Mouse (Mus musculus) lung, postnatal 4 days (tissue): ENCODE results near the gene Flnc.
"Not testable (repeated sequence)": the region's sequence is repeated elsewhere in the genome, so short reads cannot be mapped to it uniquely, and the experiment has no call there.

Source experiments
- DNase-seq, 2 experiments: peaks; one replicate each; pipeline ENCODE4 v3.0.0; 2021

The Flnc gene

GRCm38 (mm10) chr6:29433038-29433803, at the start of gene Flnc:
Flnc (plus strand) TSS chr6:29433256.
- peak; percentile 44 to 57 for DNase-seq

DNA sequence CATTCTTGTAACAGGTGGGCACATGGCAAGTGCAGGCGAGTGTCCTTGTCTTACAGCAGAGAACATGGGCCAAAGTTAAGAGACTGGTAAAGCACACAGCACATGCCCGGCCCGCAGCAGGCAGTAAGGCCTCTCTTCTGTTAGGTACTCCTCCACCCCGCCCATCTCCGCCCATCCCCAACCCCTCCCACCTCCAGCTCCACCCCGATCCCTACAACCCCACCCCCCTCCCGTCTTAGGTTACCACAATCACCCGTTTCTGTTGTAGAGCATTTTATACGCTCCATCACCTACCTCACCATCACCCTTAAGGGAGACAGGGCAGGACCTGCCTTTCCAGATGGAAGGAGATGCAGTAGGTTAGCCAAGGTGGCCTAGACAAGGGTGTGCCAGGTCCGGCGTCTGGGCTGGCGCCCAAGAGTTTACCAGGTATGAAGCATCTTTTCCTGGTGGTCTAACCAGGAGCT, 45.0 kb upstream of the Flnc start, which contains the start of gene Opn1sw:
TSS of gene Opn1sw (minus strand) at position 417 of the 467 bp plus-strand sequence.
- DNase-seq = peak in 1 of 2 experiments; percentile 36

GRCm38 (mm10) chr6:29388606-29389080, 44.4 kb upstream of the Flnc start:
- DNase-seq = peak; percentile 89 to 95

DNA sequence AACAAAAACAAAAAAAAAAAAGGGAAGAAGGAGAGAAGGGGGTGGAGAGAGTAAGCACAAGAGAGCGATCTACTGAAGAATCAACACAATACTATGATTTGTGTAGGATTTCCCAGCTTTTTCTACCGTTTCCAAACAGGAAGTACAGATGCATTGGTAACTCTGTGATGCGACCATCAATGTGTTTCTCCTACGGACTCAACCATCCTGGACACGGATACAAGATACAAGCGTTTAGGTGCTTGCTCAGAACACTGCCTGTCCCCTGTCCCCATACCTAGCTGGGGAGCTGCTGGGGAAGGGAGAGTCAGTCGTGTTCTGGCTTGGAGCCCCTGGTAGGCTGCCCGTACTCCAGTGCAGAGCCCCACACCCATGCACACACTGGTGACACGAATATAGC, 43.6 kb upstream of the Flnc start:
- DNase-seq = no peak

- not testable (repeated sequence) for DNase-seq
Measured at GRCm38 (mm10) chr6:29390500-29390899, 42.6 kb upstream of the Flnc start.

- DNase-seq = not testable (repeated sequence)
Measured at GRCm38 (mm10) chr6:29391241-29391640, 41.8 kb upstream of the Flnc start.

DNA sequence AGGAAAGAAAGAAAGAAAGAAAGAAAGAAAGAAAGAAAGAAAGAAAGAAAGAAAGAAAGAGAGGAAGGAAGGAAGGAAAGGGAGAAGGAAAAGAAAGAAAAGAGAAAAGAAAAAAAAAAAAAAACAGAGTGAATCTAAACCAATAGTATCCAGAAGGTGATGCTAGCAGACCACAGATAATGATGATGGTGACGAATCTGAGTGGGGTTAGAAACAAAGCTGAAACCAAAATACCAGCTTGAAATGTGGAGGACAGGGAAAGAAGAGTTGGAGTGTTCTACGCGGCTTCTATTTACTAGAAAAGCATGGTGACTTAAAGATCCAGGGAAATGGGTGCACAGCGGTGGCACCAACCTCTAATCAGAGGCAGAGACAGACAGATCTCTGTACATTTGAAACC, 41.3 kb upstream of the Flnc start:
- no peak for DNase-seq

- no peak for DNase-seq
Measured at GRCm38 (mm10) chr6:29394286-29394685, 38.8 kb upstream of the Flnc start.

- DNase-seq = peak; percentile 71 to 83
Measured at GRCm38 (mm10) chr6:29395910-29396713, 36.9 kb upstream of the Flnc start, which contains the start of gene Ccdc136. Ccdc136 (plus strand) TSS chr6:29396309.

DNA sequence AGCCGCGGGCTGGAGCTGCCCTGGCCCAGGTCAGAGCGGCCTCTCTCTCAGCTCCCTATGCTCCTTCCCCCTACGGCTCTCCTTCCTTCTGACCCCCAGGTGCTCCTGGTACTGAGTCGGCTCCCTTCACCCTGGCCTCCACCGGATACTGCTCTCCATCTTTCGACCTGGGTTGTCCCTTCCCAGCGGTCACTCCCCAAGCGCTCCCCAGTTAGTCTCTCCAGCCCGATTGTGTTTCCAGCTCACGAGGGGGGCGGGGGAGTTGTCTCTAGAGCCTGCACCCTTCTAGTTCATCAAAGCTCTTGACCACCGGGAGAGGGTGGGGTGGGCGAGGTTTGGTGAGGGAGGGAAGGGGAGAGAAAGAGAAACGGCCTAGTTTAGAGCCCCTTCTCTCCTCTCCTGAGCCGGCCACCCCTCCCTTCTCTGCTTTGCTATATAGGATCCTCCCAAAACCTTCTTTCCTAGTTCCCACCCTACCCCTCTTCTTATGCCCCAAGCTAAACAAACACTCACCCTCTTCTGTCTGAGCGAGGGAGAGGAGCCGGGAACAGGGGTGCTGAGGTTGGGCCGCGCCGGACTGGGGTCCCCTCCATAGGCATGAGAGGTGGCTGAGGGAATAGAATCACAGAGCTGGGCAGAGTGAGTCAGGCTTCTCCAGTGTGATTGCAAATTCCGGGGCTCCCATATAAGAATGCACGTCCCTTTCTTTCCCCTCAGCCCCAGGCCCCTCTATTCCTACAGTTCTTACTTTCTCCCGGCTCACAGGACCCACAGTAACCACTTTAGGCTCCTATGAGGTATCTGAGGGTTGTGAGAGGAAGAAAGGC, 36.1 kb upstream of the Flnc start:
- no peak for DNase-seq

GRCm38 (mm10) chr6:29397575-29397974, 35.5 kb upstream of the Flnc start:
- no peak for DNase-seq

GRCm38 (mm10) chr6:29399851-29400250, 33.2 kb upstream of the Flnc start:
- DNase-seq = no peak

GRCm38 (mm10) chr6:29402693-29403342, 30.2 kb upstream of the Flnc start:
- DNase-seq = peak; percentile 16 to 32

GRCm38 (mm10) chr6:29406412-29406811, 26.6 kb upstream of the Flnc start:
- DNase-seq = no peak

DNA sequence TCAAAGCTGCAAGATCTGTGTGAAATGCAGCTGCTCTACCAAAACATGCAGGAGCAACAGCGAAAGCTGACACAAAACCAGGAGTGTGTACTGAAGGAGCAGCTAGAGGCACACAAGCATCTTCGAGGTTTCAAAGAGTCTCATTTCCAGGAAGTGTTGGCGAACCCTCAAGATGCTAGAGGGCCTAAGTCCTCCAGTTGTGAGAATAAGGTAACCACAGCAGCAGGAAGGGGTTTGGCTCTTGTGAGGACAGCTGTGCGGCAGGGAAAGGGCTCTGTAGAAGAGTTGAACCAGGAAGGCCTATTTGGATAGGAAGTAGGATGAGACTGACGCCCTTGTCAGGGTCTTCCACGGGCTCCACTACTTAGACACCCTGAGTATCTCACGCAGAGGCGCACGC, 17.6 kb upstream of the Flnc start:
- DNase-seq = no peak

DNA sequence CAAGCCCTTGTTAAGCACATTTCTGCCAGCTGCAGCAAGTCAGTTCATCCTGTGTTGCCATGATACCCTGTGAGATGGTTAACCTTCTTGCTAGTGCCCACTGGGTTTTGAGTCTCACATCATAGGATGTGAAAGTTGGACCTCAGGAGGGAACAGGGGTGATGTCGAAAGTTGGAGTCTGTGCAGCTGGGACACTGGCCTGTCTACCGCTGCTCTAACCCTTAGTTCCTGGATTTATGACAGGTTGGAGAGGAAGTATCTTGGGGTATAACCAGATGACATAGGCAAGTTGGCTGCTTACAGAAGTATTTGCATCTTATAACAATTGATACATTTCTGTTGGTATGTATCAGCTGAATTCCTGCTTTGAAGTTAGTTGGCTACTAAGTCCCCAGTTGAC, 12.5 kb upstream of the Flnc start:
- DNase-seq = no peak

GRCm38 (mm10) chr6:29425118-29425517, 7.9 kb upstream of the Flnc start:
- no peak for DNase-seq

GRCm38 (mm10) chr6:29426331-29426730, 6.7 kb upstream of the Flnc start:
- no peak for DNase-seq

DNA sequence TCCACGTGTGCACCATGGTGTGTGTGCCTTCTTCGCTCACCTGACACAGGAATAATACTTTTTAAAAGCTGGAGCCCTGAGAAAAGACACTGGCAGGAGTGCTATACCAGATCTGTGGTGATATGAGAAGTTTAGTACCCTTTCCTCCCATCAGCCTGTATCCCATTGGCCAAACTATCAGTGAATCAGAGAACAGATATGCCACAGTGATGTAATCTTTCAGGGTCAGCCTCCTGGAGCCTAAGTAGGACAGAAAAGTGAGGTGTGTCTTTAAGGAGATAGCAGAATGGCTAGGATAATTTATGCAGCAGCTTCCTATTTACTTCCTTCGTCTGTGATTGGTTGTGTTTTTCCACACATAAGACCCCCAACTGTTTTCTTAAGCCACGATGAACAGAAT, 4.9 kb upstream of the Flnc start:
- DNase-seq = no peak

DNA sequence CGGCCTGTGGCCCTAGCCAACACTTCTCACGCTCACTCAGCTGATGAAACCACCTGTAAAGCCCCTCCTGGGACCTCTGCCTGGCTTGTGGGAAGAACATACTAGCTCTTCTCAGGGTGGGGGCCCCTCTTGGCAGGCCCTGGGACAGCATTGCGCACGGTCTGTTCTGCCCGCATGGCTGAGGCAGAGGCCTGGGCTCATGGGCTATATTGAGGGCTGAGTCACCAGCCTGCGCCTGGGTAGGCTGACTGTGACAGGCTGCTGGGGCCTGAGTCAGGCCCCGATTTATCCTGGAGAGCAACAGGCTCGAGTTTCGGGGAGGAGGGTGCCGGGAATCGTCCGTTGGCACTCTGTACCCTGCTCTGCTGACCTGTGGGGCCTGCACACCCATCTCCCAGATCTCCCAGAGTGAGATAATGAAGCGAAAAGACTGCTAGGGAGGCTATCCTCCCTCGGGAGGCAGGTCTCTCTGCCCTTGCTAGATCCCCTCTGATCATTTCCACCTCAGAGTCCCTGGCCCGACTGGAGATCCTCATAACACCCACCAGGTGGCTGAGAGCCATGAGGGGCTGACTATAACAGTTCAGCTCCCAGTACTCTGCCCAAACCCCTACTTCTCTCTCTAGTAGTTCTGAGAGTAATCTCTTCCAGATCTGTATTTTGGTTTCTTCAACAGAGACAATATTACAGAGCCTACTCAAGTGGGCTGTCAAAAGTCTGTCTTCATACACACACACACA, 2.2 kb upstream of the Flnc start:
- DNase-seq = no peak

- no peak for DNase-seq
Measured at GRCm38 (mm10) chr6:29431473-29431872, 1.6 kb upstream of the Flnc start.
